Comparison of ENCODE assay signal across 25 mouse cellular contexts in the genomic region with DNA sequence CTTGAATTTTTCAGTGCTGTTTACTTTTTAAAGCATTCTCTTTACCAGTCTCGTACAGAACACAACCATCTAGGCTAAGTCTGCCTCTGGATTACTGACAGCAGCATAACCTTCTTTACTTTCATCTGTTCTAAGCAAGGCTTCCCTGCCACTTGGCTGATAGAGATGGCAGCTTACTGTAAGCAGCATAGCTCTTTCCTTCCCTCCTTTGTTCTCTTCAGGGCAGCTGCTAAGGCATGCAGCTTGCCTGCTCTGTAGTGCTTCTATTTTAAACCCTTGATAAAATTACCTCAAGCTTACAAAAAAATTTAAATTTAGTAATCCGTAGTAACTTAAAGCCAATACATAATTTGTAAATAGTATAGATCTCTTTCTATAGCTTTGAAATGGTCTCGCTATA. TPM values are rescaled to one million over a fixed set of nuclear protein-coding genes. Genes with fewer than 3 reads are reported as not detected.
DNase-seq lines count a peak whose midpoint lies in the region; ATAC-seq and TF ChIP-seq lines count a peak whose summit lies in the region.
"Had no signal": no experiment of that assay in that cellular context is flagged by ENCODE, and none has a peak within 500 bp of the region (broad histone marks: within the 10 kb centered on the region; RNA-seq: fewer than 3 reads in every experiment).

No protein-coding gene starts in this region.

- no peak for TF ChIP-seq CTCF in olfactory bulb, adult 2 months (IDR thresholded peaks at IDR 0.05; ENCODE audit: insufficient read depth, low read depth, low read length)

- peaks cover 3% of the 10 kb centered on the region; the same call in 1 of the 2 replicates for H3K4me1 ChIP-seq in heart, embryonic 12.5 days (replicated peaks)
- H3K4me1 ChIP-seq in heart, embryonic 15.5 days (replicated peaks) = peaks cover 6% of the 10 kb centered on the region; the same call in 1 of the 2 replicates
- no peaks in the 10 kb centered on the region for H3K4me1 ChIP-seq in heart, embryonic 10.5 days
- H3K4me1 ChIP-seq in olfactory bulb, adult 2 months (ENCODE audit: control insufficient read depth, insufficient read depth, low read length) = no peaks in the 10 kb centered on the region
- H3K4me1 ChIP-seq: embryonic facial prominence, embryonic 12.5 days; embryonic facial prominence, embryonic 15.5 days; forebrain, embryonic 15.5 days; hindbrain, embryonic 10.5 days; hindbrain, embryonic 13.5 days; intestine, embryonic 15.5 days had no signal

- H3K4me2 ChIP-seq in heart, embryonic 12.5 days = no peak overlapping the region
- no peak overlapping the region for H3K4me2 ChIP-seq in heart, embryonic 15.5 days
- no peak overlapping the region for H3K4me2 ChIP-seq in myocyte (ENCODE audit: low read depth)
- H3K4me2 ChIP-seq: embryonic facial prominence, embryonic 12.5 days; embryonic facial prominence, embryonic 15.5 days; forebrain, embryonic 15.5 days; hindbrain, embryonic 13.5 days; intestine, embryonic 15.5 days had no signal

- DNase-seq in heart, postnatal 10 days = no peak
- DNase-seq in heart, embryonic 10.5 days (ENCODE audit: low spot score) = no peak
- DNase-seq: adrenal gland, adult 2 months; adrenal gland, postnatal 14 days; cerebellum, adult 11 months; cerebellum, adult 2 months; cerebellum, adult 9-11 months; cerebellum, postnatal 25 days; gastrocnemius, postnatal 10 days; gastrocnemius, postnatal 36 days; heart, postnatal 14 days; kidney, adult 11 months; kidney, adult 8-10 months had no signal

- no peak overlapping the region; the same call in 1 of the 2 replicates for H3K9ac ChIP-seq in heart, embryonic 12.5 days
- peak overlapping the region; percentile 38; the same call in 1 of the 2 replicates for H3K9ac ChIP-seq in heart, embryonic 15.5 days
- H3K9ac ChIP-seq: embryonic facial prominence, embryonic 12.5 days; embryonic facial prominence, embryonic 15.5 days; forebrain, embryonic 15.5 days; hindbrain, embryonic 13.5 days; intestine, embryonic 15.5 days had no signal

- peak overlapping the region; percentile 63 for H3K27ac ChIP-seq in heart, embryonic 12.5 days (ENCODE audit: poor library complexity, severe bottlenecking)
- peak overlapping the region; percentile 80 for H3K27ac ChIP-seq in heart, embryonic 15.5 days
- no peak overlapping the region for H3K27ac ChIP-seq in heart, embryonic 10.5 days
- peak overlapping the region; percentile 62; the same call in 1 of the 2 replicates for H3K27ac ChIP-seq in olfactory bulb, adult 2 months (ENCODE audit: insufficient read depth, low read depth, low read length)
- H3K27ac ChIP-seq: embryonic facial prominence, embryonic 12.5 days; embryonic facial prominence, embryonic 15.5 days; forebrain, embryonic 15.5 days; hindbrain, embryonic 10.5 days; hindbrain, embryonic 13.5 days; intestine, embryonic 15.5 days had no signal

- H3K36me3 ChIP-seq in heart, embryonic 12.5 days = peaks cover 59% of the 10 kb centered on the region
- peaks cover 52% of the 10 kb centered on the region for H3K36me3 ChIP-seq in heart, embryonic 15.5 days
- H3K36me3 ChIP-seq in heart, embryonic 10.5 days = peaks cover 81% of the 10 kb centered on the region
- H3K36me3 ChIP-seq in myocyte (ENCODE audit: control insufficient read depth, insufficient read depth) = peaks cover 62% of the 10 kb centered on the region

- TF ChIP-seq POLR2A in myocyte (IDR thresholded peaks at IDR 0.05; ENCODE audit: insufficient read length, low read depth) = no peak
- no peak for TF ChIP-seq POLR2A in olfactory bulb, adult 2 months (IDR thresholded peaks at IDR 0.05; ENCODE audit: insufficient read depth, low read depth, low read length)

- no peaks in the 10 kb centered on the region for H3K79me2 ChIP-seq in myocyte (ENCODE audit: control insufficient read depth, insufficient read depth)

- no peak for ATAC-seq in heart, embryonic 12.5 days (ENCODE audit: insufficient number of reproducible peaks, low FRiP score)
- no peak for ATAC-seq in heart, embryonic 15.5 days (replicated peaks; ENCODE audit: insufficient number of reproducible peaks, insufficient read depth, low FRiP score, low read depth)
- ATAC-seq: CD4-positive, CD25-positive, alpha-beta regulatory T cell, adult 4 months; forebrain, embryonic 15.5 days; hindbrain, embryonic 16.5 days; intestine, embryonic 15.5 days had no signal

- H3K4me3 ChIP-seq in heart, embryonic 12.5 days = no peak overlapping the region
- H3K4me3 ChIP-seq in heart, embryonic 15.5 days = no peak overlapping the region
- no peak overlapping the region for H3K4me3 ChIP-seq in heart, embryonic 10.5 days
- H3K4me3 ChIP-seq in myocyte = no peak overlapping the region
- no peak overlapping the region for H3K4me3 ChIP-seq in olfactory bulb, adult 2 months (ENCODE audit: insufficient read depth, low read depth, low read length)
- H3K4me3 ChIP-seq: embryonic facial prominence, embryonic 12.5 days; embryonic facial prominence, embryonic 15.5 days; forebrain, embryonic 15.5 days; hindbrain, embryonic 10.5 days; hindbrain, embryonic 13.5 days; intestine, embryonic 15.5 days had no signal

- intact Hi-C loops in heart, postnatal 10 days (cut with DNase I) = no loop called here

- WGBS in heart, embryonic 12.5 days = 66% methylated on average over 3 of the region's 3 CpGs
- 63% methylated on average over 3 of the region's 3 CpGs for WGBS in heart, embryonic 15.5 days
- WGBS in heart, embryonic 10.5 days = 75% methylated on average over 3 of the region's 3 CpGs
- 54% methylated on average over 3 of the region's 3 CpGs for WGBS in olfactory bulb, adult 2 months

- H3K27me3 ChIP-seq in heart, embryonic 12.5 days (replicated peaks) = no peaks in the 10 kb centered on the region
- H3K27me3 ChIP-seq in heart, embryonic 15.5 days = no peaks in the 10 kb centered on the region
- H3K27me3 ChIP-seq in heart, embryonic 10.5 days (ENCODE audit: insufficient read depth, poor library complexity, severe bottlenecking) = no peaks in the 10 kb centered on the region
- H3K27me3 ChIP-seq in myocyte (ENCODE audit: control insufficient read depth, insufficient read depth, insufficient read length) = no peaks in the 10 kb centered on the region
- H3K27me3 ChIP-seq: embryonic facial prominence, embryonic 12.5 days; embryonic facial prominence, embryonic 15.5 days; forebrain, embryonic 15.5 days; hindbrain, embryonic 13.5 days; intestine, embryonic 15.5 days had no signal

- H3K9me3 ChIP-seq in heart, embryonic 12.5 days (replicated peaks) = no peaks in the 10 kb centered on the region
- no peaks in the 10 kb centered on the region for H3K9me3 ChIP-seq in heart, embryonic 15.5 days (replicated peaks)
- no peaks in the 10 kb centered on the region for H3K9me3 ChIP-seq in heart, embryonic 10.5 days
- H3K9me3 ChIP-seq: embryonic facial prominence, embryonic 12.5 days; embryonic facial prominence, embryonic 15.5 days; forebrain, embryonic 15.5 days; hindbrain, embryonic 10.5 days; hindbrain, embryonic 13.5 days; intestine, embryonic 15.5 days had no signal

- H3ac ChIP-seq in myocyte (ENCODE audit: control insufficient read depth, insufficient read length) = no peak overlapping the region

TF ChIP-seq in myocyte, 11 proteins besides CTCF, POLR2A, EP300 and RAD21:
- TF ChIP-seq POLR2AphosphoS2 (IDR thresholded peaks at IDR 0.05; ENCODE audit: insufficient read length, low read depth) (peak; percentile 32), CEBPB (IDR thresholded peaks at IDR 0.05; ENCODE audit: insufficient read depth, poor library complexity, severe bottlenecking) (no peak)
TF ChIP-seq in myocyte: peak in this region for 1.

RNA-seq across cellular contexts. Expression of a gene that starts 8.0 kb away (rescaled TPM):
- polyA plus RNA-seq in heart, embryonic 12.5 days (2016; fragmentation: Nextera tagmentation; extraction: Ambion mirVana) = 33.8 and 37.3 TPM in 2 replicates
- 1 to 10 TPM; 8.2 to 9.7 TPM for total RNA-seq in heart, postnatal 10 days (2021)
- polyA plus RNA-seq in heart, embryonic 15.5 days (2015; fragmentation: Nextera tagmentation; extraction: Ambion mirVana) = 24.8 and 27.0 TPM in 2 replicates
- polyA plus RNA-seq in heart, embryonic 10.5 days (2016; fragmentation: Nextera tagmentation; extraction: Ambion mirVana) = 38.3 and 47.6 TPM in 2 replicates
- 11.9 TPM for polyA plus RNA-seq in myocyte (2012; fragmentation: generic; extraction: Trizol)
- not detected in 2 replicates for polyA plus RNA-seq in olfactory bulb, adult 2 months (2012; ENCODE audit: insufficient read depth, insufficient read length, low replicate concordance, missing spikeins)

RNA-seq across cellular contexts. Expression of a gene that starts 18.1 kb away (rescaled TPM):
- 80.0 and 83.5 TPM in 2 replicates for polyA plus RNA-seq in heart, embryonic 12.5 days (2016; fragmentation: Nextera tagmentation; extraction: Ambion mirVana)
- total RNA-seq in heart, postnatal 10 days (2021) = 10 to 100 TPM; 26.9 to 27.4 TPM
- 51.7 and 56.8 TPM in 2 replicates for polyA plus RNA-seq in heart, embryonic 15.5 days (2015; fragmentation: Nextera tagmentation; extraction: Ambion mirVana)
- 88.0 and 96.0 TPM in 2 replicates for polyA plus RNA-seq in heart, embryonic 10.5 days (2016; fragmentation: Nextera tagmentation; extraction: Ambion mirVana)
- polyA plus RNA-seq in myocyte (2012; fragmentation: generic; extraction: Trizol) = 10.4 TPM
- not detected in 2 replicates for polyA plus RNA-seq in olfactory bulb, adult 2 months (2012; ENCODE audit: insufficient read depth, insufficient read length, low replicate concordance, missing spikeins)

Comparison
In these comparisons a context has a peak if more than half of its experiments do, and no peak if none do; other contexts are left out.
1. RNA of a gene that starts 8.0 kb away (polyA plus RNA-seq): 38.3 to 47.6 TPM in heart, embryonic 10.5 days, 33.8 to 37.3 TPM in heart, embryonic 12.5 days, 24.8 to 27.0 TPM in heart, embryonic 15.5 days and 11.9 TPM in myocyte (single experiment); not detected in olfactory bulb, adult 2 months; every median in the first group is over 10 times any median in the second.
2. RNA of a gene that starts 18.1 kb away (polyA plus RNA-seq): 88.0 to 96.0 TPM in heart, embryonic 10.5 days, 80.0 to 83.5 TPM in heart, embryonic 12.5 days, 51.7 to 56.8 TPM in heart, embryonic 15.5 days and 10.4 TPM in myocyte (single experiment); not detected in olfactory bulb, adult 2 months; every median in the first group is over 10 times any median in the second.